Mouse (Mus musculus) gastrocnemius, postnatal 10 days (tissue): Measurements from ENCODE around the gene Hba-x. TPM values are rescaled to one million over a fixed set of nuclear protein-coding genes. Genes with fewer than 3 reads are reported as not detected.

Source experiments
- DNase-seq: peaks from one replicate; pipeline ENCODE4 v3.0.0; 2021; ENCODE audit warnings: mixed read lengths
- long read RNA-seq, 2 experiments: library from polyadenylated mRNA; stranded (forward); transcript quantifications; one replicate each; pipeline ENCODE4 v2.0.0; 2021
- total RNA-seq, 2 experiments: library from RNA; stranded (reverse); gene quantifications; 2 replicates each; pipeline ENCODE4 v1.2.3; 2021

The Hba-x gene
- not detected for total RNA-seq
- long read RNA-seq, experiment 1 = 0 reads
- long read RNA-seq, experiment 2 = 0 reads

- DNase-seq = no peak
Observed at GRCm38 (mm10) chr11:32276347-32276746, at the start of gene Hba-x. Gene Hba-x (plus strand): TSS chr11:32276400.

GRCm38 (mm10) chr11:32227041-32227440 is 49.2 kb upstream of the Hba-x start:
- no peak for DNase-seq

GRCm38 (mm10) chr11:32227555-32227954 is 48.6 kb upstream of the Hba-x start:
- DNase-seq = no peak

GRCm38 (mm10) chr11:32228292-32228845 is 47.8 kb upstream of the Hba-x start:
- DNase-seq = no peak

GRCm38 (mm10) chr11:32230220-32230619 is 46.0 kb upstream of the Hba-x start:
- DNase-seq = no peak

- DNase-seq = no peak
Observed at GRCm38 (mm10) chr11:32231125-32231524, 45.1 kb upstream of the Hba-x start.

- DNase-seq = no peak
Observed at GRCm38 (mm10) chr11:32232848-32233247, 43.4 kb upstream of the Hba-x start.

GRCm38 (mm10) chr11:32233895-32234294 is 42.3 kb upstream of the Hba-x start:
- no peak for DNase-seq

GRCm38 (mm10) chr11:32234816-32235485 is 41.2 kb upstream of the Hba-x start:
- no peak for DNase-seq

- DNase-seq = peak; percentile 83
Observed at GRCm38 (mm10) chr11:32235646-32236045, 40.6 kb upstream of the Hba-x start.

GRCm38 (mm10) chr11:32236132-32236531 is 40.1 kb upstream of the Hba-x start:
- no peak for DNase-seq

GRCm38 (mm10) chr11:32236712-32237410 is 39.3 kb upstream of the Hba-x start:
- DNase-seq = peak; percentile 82

- no peak for DNase-seq
Observed at GRCm38 (mm10) chr11:32237411-32237795, 38.8 kb upstream of the Hba-x start.

- peak; percentile 75 for DNase-seq
Observed at GRCm38 (mm10) chr11:32238093-32238860, 37.9 kb upstream of the Hba-x start.

- no peak for DNase-seq
Observed at GRCm38 (mm10) chr11:32241391-32241790, 34.8 kb upstream of the Hba-x start.

GRCm38 (mm10) chr11:32242209-32242608 is 34.0 kb upstream of the Hba-x start:
- DNase-seq = no peak

GRCm38 (mm10) chr11:32243205-32243955 is 32.8 kb upstream of the Hba-x start:
- no peak for DNase-seq

GRCm38 (mm10) chr11:32244064-32244463 is 32.1 kb upstream of the Hba-x start:
- DNase-seq = peak; percentile 64

- DNase-seq = no peak
Observed at GRCm38 (mm10) chr11:32244617-32245016, 31.6 kb upstream of the Hba-x start.

- DNase-seq = no peak
Observed at GRCm38 (mm10) chr11:32245614-32246013, 30.6 kb upstream of the Hba-x start.

GRCm38 (mm10) chr11:32247068-32247467 is 29.1 kb upstream of the Hba-x start:
- no peak for DNase-seq

GRCm38 (mm10) chr11:32248350-32248749 is 27.9 kb upstream of the Hba-x start:
- DNase-seq = no peak
